Mouse (Mus musculus): ENCODE data around the gene Apip.

- TF ChIP-seq CHD2 (IDR thresholded peaks at IDR 0.05; ENCODE audit: low read length) (no peak), RAD21 (IDR thresholded peaks at IDR 0.05; ENCODE audit: low read depth, low read length) (no peak), HCFC1 (IDR thresholded peaks at IDR 0.05; ENCODE audit: low read depth, low read length) (no peak), CTCF (conservative IDR thresholded peaks at IDR 0.05 in 1 of 2, IDR thresholded peaks at IDR 0.05 in 1 of 2; ENCODE audit: low read depth in 2 of 2, low read length in 2 of 2) (no peak), MEF2A (IDR thresholded peaks at IDR 0.05; ENCODE audit: borderline replicate concordance, low read depth, low read length) (no peak), POLR2AphosphoS2 (IDR thresholded peaks at IDR 0.05; ENCODE audit: low read depth, low read length) (no peak)
Observed at GRCm38 (mm10) chr2:103051937-103052893, 21.3 kb upstream of the Apip start.

Data from CH12.LX (cell line).